Mouse (Mus musculus) CH12.LX (cell line): Measurements from ENCODE around the gene Gm26602. TPM values are rescaled to one million over a fixed set of nuclear protein-coding genes. Genes with fewer than 3 reads are reported as not detected.

Source experiments
- DNase-seq: peaks from one replicate; pipeline ENCODE4 v3.0.0-alpha.2; 2013; ENCODE audit errors: extremely low read depth
- H3K27ac ChIP-seq: 2 replicates; pipeline ENCODE4 v1.5.1; 2012; ENCODE audit warnings: low read depth, mild to moderate bottlenecking, control low read depth, moderate library complexity; ENCODE audit not compliant: insufficient read depth
- H3K27me3 ChIP-seq: replicated peaks from 2 replicates; pipeline ENCODE3; 2012; ENCODE audit warnings: inconsistent platforms
- H3K36me3 ChIP-seq, 2 experiments: replicated peaks in 1 of 2; 2 replicates each; pipeline versions ENCODE3 to v1.6.1; 2012; ENCODE audit warnings: inconsistent platforms in 1 of 2, low read length in 1 of 2, mild to moderate bottlenecking in 1 of 2, mixed read lengths in 1 of 2, moderate library complexity in 1 of 2; ENCODE audit not compliant: control insufficient read depth in 1 of 2, insufficient read depth in 1 of 2
- H3K4me1 ChIP-seq, 2 experiments: 2 replicates each; pipeline ENCODE4 v1.6.1; 2012; ENCODE audit warnings: inconsistent platforms in 1 of 2, moderate library complexity in 1 of 2; ENCODE audit not compliant: insufficient read depth in 2 of 2, control insufficient read depth in 1 of 2
- H3K4me2 ChIP-seq: 2 replicates; pipeline ENCODE4 v1.6.1; 2012; ENCODE audit warnings: low read depth, mild to moderate bottlenecking, control low read depth; ENCODE audit not compliant: poor library complexity, insufficient read depth, severe bottlenecking
- H3K4me3 ChIP-seq, 3 experiments: fragments of 150-350 bp in 1 of 3; sonication (generic) in 1 of 3; replicated peaks in 1 of 3; 2 replicates each; pipeline versions ENCODE3 to v1.5.1; 2011 to 2012; ENCODE audit warnings: low read depth in 2 of 3, low read length in 2 of 3, mild to moderate bottlenecking in 2 of 3, moderate library complexity in 2 of 3, control low read depth in 1 of 3, improper control_type of control experiment in 1 of 3, inconsistent platforms in 1 of 3, mixed read lengths in 1 of 3; ENCODE audit not compliant: poor library complexity in 1 of 3
- H3K79me2 ChIP-seq: replicated peaks from 2 replicates; pipeline ENCODE4 v1.6.1; 2012; ENCODE audit warnings: mild to moderate bottlenecking, moderate library complexity; ENCODE audit not compliant: control insufficient read depth, poor library complexity, insufficient read depth, severe bottlenecking; ENCODE audit errors: extremely low read depth
- H3K9ac ChIP-seq: 2 replicates; pipeline ENCODE4 v1.6.1; 2012; ENCODE audit warnings: low read depth, mild to moderate bottlenecking, control low read depth, moderate library complexity; ENCODE audit not compliant: insufficient read depth
- H3K9me3 ChIP-seq: replicated peaks from 2 replicates; pipeline ENCODE3; 2012; ENCODE audit warnings: low read length, inconsistent platforms, mixed read lengths
- CHD1 ChIP-seq: IDR thresholded peaks from 2 replicates; pipeline ENCODE4 v1.6.1; 2012; ENCODE audit warnings: low read depth, low read length, improper control_type of control experiment, inconsistent platforms
- JUND ChIP-seq: conservative IDR thresholded peaks from 2 replicates; pipeline ENCODE4 v1.6.1; 2011; ENCODE audit warnings: low read depth, low read length, improper control_type of control experiment
- SIN3A ChIP-seq: IDR thresholded peaks from 2 replicates; pipeline ENCODE4 v1.6.1; 2012; ENCODE audit warnings: low read length, improper control_type of control experiment, inconsistent platforms
- TCF12 ChIP-seq: IDR thresholded peaks from 2 replicates; pipeline ENCODE4 v1.6.1; 2014; ENCODE audit warnings: low read depth, mild to moderate bottlenecking, inconsistent platforms, low read length, improper control_type of control experiment
- UBTF ChIP-seq: IDR thresholded peaks from 2 replicates; pipeline ENCODE4 v1.6.1; 2012; ENCODE audit warnings: low read depth, mild to moderate bottlenecking, inconsistent platforms, low read length, improper control_type of control experiment, moderate library complexity
- ZC3H11A ChIP-seq: IDR thresholded peaks from 2 replicates; pipeline ENCODE4 v1.6.1; 2012; ENCODE audit warnings: low read depth, mild to moderate bottlenecking, inconsistent platforms, low read length, improper control_type of control experiment
- dilution Hi-C: fragments of 300-500 bp; cut with MboI; formaldehyde crosslinking; loops from 2 replicates; pipeline ENCODE4 v1.14.3; 2020; ENCODE audit warnings: low sequenced_read_pairs; ENCODE audit not compliant: extremely low pct_unique_long_range_greater_than_20kb, extremely low pct_ligation_motif_present
- in situ Hi-C: fragments of 300-500 bp; cut with MboI; formaldehyde crosslinking; loops from 3 replicates; pipeline ENCODE4 v1.14.3; 2019; ENCODE audit warnings: low sequenced_read_pairs, low pct_ligation_motif_present, low pct_unique_long_range_greater_than_20kb, mixed read lengths
- polyA plus RNA-seq: library from polyadenylated mRNA; unstranded; fragments of >175 nt; gene quantifications from 2 replicates; pipeline ENCODE4 v1.2.1, GENCODE M21; 2012; ENCODE audit warnings: low read depth; ENCODE audit not compliant: insufficient read length
- total RNA-seq, 2 experiments: library from RNA; depleted of rRNA; stranded (reverse); fragments of 300-350 nt in 1 of 2; fragments of >200 nt in 1 of 2; gene quantifications; 2 replicates each; pipeline ENCODE4 v1.2.3; 2012 to 2014

The Gm26602 gene
- total and polyA plus RNA-seq, 3 experiments = 8.1 TPM; not detected in 2

GRCm38 (mm10) chr10:79932736-79933135, 22.1 kb downstream of the Gm26602 start:
- TF ChIP-seq TCF12 = peak; percentile 63; the same call in 1 of the 2 replicates
- TF ChIP-seq UBTF = peak; percentile 1; the same call in 1 of the 2 replicates
- TF ChIP-seq ZC3H11A = no peak
- TF ChIP-seq SIN3A = 0 out of 2 replicates have a peak, but pooled peaks have one; percentile 0
- in situ Hi-C loops (no loop called here), dilution Hi-C loops (no loop called here)
- Histone ChIP-seq H3K79me2 (peaks cover 100% of the 10 kb centered on the region), H3K9me3 (no peaks in the 10 kb centered on the region), H3K9ac (peak overlapping the region; percentile 22), H3K4me3 (peak overlapping the region; percentile 72 to 96 (median 91)), H3K36me3 (peaks cover 63 to 80% of the 10 kb centered on the region in 2 experiments), H3K4me2 (peak overlapping the region; percentile 78), H3K27ac (peak overlapping the region; percentile 76), H3K4me1 (peaks cover 48 to 84% of the 10 kb centered on the region in 2 experiments), H3K27me3 (no peaks in the 10 kb centered on the region)
- DNase-seq = no peak

DNA sequence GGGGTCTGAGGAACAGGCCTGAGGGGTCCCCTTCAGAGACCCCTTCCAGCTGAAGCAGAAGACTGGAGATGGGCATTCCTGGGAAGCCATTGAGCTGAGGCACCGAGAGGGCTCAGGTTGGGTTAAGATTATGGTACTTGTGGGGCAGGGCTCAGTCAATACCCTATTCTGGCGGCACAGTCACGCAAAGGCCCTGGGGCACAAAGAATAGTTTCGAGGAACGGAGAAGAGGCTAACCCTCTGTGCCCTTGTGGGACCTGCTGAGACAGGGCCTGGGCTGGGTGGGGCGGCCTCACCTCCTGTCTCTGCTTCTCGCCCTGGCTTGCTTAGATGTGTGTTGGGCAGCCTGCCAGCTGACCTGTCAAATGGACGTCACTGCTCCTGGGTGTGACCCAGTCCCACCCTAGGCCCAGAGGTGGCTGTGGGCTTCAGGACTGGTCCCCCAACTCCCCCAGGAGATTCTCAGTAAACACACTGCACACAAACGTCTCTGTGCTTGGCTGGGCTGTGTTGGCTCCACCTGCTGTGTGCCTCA, 22.6 kb downstream of the Gm26602 start:
- dilution Hi-C loops = no loop called here
- Histone ChIP-seq H3K9ac (peak overlapping the region; percentile 22), H3K4me3 (peak overlapping the region; percentile 18 to 96 (median 72))

DNA sequence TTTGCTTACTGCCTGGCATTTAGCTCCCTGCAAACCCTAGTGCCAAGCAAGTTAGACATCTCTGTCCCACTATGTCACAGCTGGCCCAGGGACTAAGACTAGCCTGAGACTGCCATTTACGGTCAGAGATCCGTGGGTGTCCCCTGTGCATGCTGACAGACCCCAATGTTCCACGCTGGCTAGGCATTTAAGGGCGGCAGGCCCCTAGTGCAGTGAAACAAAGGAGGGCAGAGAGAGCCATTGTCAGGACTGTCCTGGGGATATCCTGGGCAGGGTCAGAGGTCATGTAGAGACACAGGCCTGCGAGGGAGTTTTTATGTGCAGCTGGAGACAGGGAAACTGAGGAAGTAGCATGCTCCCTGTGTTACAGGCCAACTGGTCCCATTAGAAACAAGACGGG, 23.2 kb downstream of the Gm26602 start:
- Histone ChIP-seq H3K4me3 (peak overlapping the region; percentile 7 to 72 (median 16)), H3K9me3 (no peaks in the 10 kb centered on the region), H3K9ac (peak overlapping the region; percentile 22; the same call in 1 of the 2 replicates), H3K4me2 (peak overlapping the region; percentile 78; the same call in 1 of the 2 replicates), H3K4me1 (peaks cover 59 to 95% of the 10 kb centered on the region in 2 experiments), H3K27ac (peak overlapping the region; percentile 76), H3K79me2 (peaks cover 100% of the 10 kb centered on the region), H3K36me3 (peaks cover 70 to 90% of the 10 kb centered on the region in 2 experiments), H3K27me3 (no peaks in the 10 kb centered on the region)
- DNase-seq = no peak
- in situ Hi-C loops = no loop called here
- TF ChIP-seq JUND (no peak), SIN3A (0 out of 2 replicates have a peak, but pooled peaks have one; percentile 40)
- dilution Hi-C loops = no loop called here

More for the DNA sequence above, 22.6 kb downstream of the Gm26602 start:
- no peak for DNase-seq
- peaks cover 68 to 85% of the 10 kb centered on the region in 2 experiments for H3K36me3 ChIP-seq
- peak overlapping the region; percentile 78 for H3K4me2 ChIP-seq
- no peaks in the 10 kb centered on the region for H3K9me3 ChIP-seq
- peaks cover 100% of the 10 kb centered on the region for H3K79me2 ChIP-seq
- H3K27me3 ChIP-seq = no peaks in the 10 kb centered on the region
- TF ChIP-seq JUND (no peak), UBTF (0 out of 2 replicates have a peak, but pooled peaks have one; percentile 27), CHD1 (no peak)
- peaks cover 53 to 89% of the 10 kb centered on the region in 2 experiments for H3K4me1 ChIP-seq
- in situ Hi-C loops = no loop called here
- peak overlapping the region; percentile 76 for H3K27ac ChIP-seq
